Mouse (Mus musculus) stomach, postnatal 0 days (tissue): ENCODE data around the gene Agmat.

ENCODE experiments used
- CTCF ChIP-seq: IDR thresholded peaks from 2 replicates; pipeline ENCODE4 v1.5.1; 2016; ENCODE audit warnings: antibody characterized with exemption, low read depth, mild to moderate bottlenecking, moderate library complexity
- EP300 ChIP-seq: optimal IDR thresholded peaks from 2 replicates; pipeline ENCODE3; 2016; ENCODE audit warnings: antibody characterized with exemption

DNA sequence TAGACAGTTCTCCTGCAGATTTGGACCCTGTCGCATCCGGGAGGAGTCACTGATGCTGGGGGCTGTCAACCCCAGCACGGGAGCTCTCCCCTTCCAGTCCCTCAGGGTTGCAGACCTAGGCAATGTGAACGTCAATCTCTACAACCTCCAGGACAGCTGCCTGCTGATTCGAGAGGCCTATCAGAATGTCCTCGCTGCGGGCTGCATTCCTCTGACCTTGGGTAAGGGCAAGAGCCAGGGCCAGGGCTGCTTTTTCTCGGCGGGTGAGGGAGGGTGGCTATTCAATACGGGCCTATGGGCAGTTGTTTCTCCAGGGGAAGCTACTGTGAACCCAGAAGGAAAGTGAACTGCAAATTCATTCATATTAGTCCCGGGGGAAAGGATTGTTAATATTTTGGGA, 3.1 kb downstream of the Agmat start:
- TF ChIP-seq EP300 (no peak), CTCF (no peak)
